In the genomic region with DNA sequence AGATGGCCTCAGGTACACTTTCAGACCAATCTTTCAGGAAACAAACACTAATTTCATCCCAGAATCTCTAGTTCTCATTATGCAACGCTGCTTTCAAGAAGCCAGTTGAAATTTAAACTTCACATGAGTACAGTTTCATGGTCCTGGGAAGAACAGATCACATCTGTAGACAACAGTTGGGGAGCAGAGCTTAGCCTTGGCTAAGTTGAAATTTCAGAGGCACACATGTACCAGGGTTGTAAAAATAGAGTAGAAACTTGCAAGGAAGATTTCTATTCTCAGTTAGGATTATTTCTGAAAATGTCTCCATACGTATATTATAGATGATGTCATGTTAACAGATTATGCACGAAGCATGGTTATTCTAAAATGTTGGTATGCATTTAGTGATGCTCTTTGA, we compare ENCODE assay signal across 29 mouse cellular contexts.
"Had no signal": no experiment of that assay in that cellular context is flagged by ENCODE, and none has a peak within 500 bp of the region (broad histone marks: within the 10 kb centered on the region; RNA-seq: fewer than 3 reads in every experiment).

No protein-coding gene starts in this region.

- H3K27ac ChIP-seq: limb, embryonic 10.5 days; limb, embryonic 12.5 days; limb, embryonic 13.5 days; limb, embryonic 15.5 days; liver, embryonic 12.5 days; liver, embryonic 13.5 days; liver, embryonic 14.5 days; liver, embryonic 15.5 days; lung, embryonic 15.5 days; macrophage; midbrain, embryonic 10.5 days; midbrain, embryonic 12.5 days; midbrain, embryonic 13.5 days; midbrain, embryonic 15.5 days had no signal

- DNase-seq: left cerebral cortex, postnatal 4 days; liver; liver, embryonic 13.5 days; liver, postnatal 0 days; lung, adult 18-20 months; lung, adult 2 months; lung, embryonic 14.5 days; lung, postnatal 10 days; lung, postnatal 14 days; lung, postnatal 36 days; lung, postnatal 4 days; midbrain, embryonic 14.5 days had no signal

- H3K4me3 ChIP-seq: limb, embryonic 10.5 days; limb, embryonic 12.5 days; limb, embryonic 13.5 days; limb, embryonic 15.5 days; liver, embryonic 12.5 days; liver, embryonic 13.5 days; liver, embryonic 15.5 days; lung, embryonic 15.5 days; megakaryocyte, embryonic 14.5 days; midbrain, embryonic 10.5 days; midbrain, embryonic 12.5 days; midbrain, embryonic 13.5 days; midbrain, embryonic 15.5 days; myocyte had no signal

- ATAC-seq: liver, embryonic 12.5 days; liver, postnatal 0 days; lung, postnatal 0 days; midbrain, embryonic 13.5 days; midbrain, embryonic 15.5 days; midbrain, embryonic 16.5 days had no signal
